Mouse (Mus musculus): ENCODE measurements around the gene Cxcr6. TPM values are rescaled to one million over a fixed set of nuclear protein-coding genes. Genes with fewer than 3 reads are reported as not detected.
"Not testable (repeated sequence)": the region's sequence is repeated elsewhere in the genome, so short reads cannot be mapped to it uniquely, and the experiment has no call there.

Gene Cxcr6
- not detected for total RNA-seq (2021)
- long read RNA-seq, experiment 1: 0 reads
- long read RNA-seq, experiment 2, partial matches to known transcripts: 0 of 1 reads
- long read RNA-seq, experiment 2, other reads (novel, unspliced or antisense): 1 of 1 reads

GRCm38 (mm10) chr9:123806267-123806666 lies at the start of gene Cxcr6:
Gene Cxcr6, plus strand, starts transcription at chr9:123806475.
- intact Hi-C loops (cut with DNase I): no loop called here
- no peak for DNase-seq

DNA sequence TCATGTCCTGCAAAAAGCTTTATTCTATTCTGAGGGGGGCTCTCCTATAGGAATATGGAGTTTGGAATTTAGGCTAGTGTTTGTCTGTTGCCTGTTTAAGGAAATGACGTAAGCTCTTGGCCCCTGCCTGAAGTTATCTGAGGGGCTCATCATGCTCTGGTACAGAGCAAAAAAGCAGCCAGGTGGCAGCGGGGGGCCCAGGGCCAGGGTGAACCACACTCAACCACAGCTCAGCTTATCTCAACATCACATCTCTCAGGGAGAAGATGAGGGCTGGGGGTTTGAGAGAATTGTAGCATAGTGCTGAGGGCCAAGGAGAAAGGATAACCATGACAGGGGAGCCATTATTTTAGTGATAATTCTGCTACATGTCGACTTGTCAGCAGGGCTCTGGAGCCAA lies 49.5 kb upstream of the Cxcr6 start:
- intact Hi-C loops (cut with DNase I): no loop called here
- DNase-seq: no peak

DNA sequence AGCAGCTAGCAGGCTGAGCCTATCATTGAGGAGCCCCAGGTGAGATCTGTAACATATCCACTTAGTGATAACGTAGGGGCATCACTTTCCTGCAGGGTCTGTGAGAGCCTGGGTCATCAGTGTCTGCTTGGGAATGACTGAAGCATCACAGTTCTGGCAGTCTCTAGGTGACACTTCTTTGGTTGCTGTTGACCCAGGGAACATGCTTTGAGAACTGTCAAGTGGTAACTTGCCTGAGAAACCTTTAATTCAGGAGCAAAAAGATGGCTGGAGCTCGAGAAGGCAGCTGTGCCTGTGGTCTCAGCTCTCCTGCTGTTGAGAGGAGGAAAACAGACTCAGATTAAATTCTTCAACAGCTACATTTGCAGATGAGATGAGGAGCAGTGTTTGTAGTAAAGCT lies 48.9 kb upstream of the Cxcr6 start:
- intact Hi-C loops (cut with DNase I): no loop called here
- no peak for DNase-seq

GRCm38 (mm10) chr9:123758156-123758555 lies 48.1 kb upstream of the Cxcr6 start:
- DNase-seq: no peak
- intact Hi-C loops (cut with DNase I): no loop called here

DNA sequence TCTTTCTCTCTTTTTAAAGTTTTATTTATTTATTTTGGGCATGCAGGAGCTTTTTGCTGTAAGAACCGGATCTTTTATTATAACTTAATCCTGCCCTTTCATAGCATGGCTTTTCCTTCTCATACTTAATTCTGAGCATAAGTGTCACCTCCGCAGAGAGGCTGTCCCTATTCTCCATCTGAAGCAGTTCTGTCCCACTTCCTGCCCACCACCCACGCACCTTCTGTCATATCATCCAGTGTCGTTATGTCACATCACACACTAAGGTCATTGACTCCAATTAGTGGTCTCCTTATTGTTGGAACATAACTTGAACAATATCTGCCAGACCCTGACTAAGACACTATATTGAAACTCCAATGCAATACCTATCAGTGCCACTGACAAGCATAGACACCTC lies 47.6 kb upstream of the Cxcr6 start:
- DNase-seq: no peak
- intact Hi-C loops (cut with DNase I): no loop called here

DNA sequence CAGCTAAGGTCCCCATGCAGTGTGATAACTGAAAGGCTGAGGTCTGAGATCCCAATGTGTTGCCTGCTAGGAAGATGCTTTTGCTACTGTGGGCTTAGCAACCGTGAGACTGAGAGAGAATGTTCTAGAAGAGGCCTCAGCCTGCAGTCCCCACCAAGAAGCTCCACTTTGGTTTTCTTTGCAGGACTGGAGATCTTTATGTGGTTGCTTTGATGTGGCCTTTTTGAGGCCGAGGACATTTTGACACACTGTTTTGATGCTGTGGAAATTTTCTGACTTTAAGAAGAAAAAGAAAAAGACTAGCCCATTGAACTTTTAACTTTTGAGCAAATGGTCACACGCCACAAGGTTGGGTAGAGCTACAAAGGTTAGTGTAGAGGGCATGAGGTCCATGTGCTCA lies 45.5 kb upstream of the Cxcr6 start:
- intact Hi-C loops (cut with DNase I): no loop called here
- no peak for DNase-seq

GRCm38 (mm10) chr9:123762886-123763285 lies 43.4 kb upstream of the Cxcr6 start:
- DNase-seq: no peak
- intact Hi-C loops (cut with DNase I): no loop called here

DNA sequence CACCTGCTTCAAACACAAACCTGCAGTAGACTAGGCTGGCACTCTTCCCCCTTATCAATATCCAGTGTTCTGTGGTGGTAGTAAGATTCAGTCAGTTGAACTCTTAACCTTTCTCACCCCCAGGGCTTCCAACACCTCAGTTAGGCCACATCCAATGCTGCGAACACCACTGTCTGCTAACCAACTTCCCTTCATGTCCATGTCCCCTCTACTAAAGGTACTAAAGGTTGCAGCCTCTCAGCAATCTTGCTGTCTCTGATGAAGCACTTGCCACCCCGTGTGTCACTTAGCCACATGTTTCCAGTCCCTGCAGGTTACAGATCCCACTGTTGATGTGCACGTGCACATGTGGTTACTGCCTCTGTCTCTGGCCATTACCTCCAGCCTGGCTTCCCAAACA lies 42.5 kb upstream of the Cxcr6 start:
- intact Hi-C loops (cut with DNase I): no loop called here
- no peak for DNase-seq

DNA sequence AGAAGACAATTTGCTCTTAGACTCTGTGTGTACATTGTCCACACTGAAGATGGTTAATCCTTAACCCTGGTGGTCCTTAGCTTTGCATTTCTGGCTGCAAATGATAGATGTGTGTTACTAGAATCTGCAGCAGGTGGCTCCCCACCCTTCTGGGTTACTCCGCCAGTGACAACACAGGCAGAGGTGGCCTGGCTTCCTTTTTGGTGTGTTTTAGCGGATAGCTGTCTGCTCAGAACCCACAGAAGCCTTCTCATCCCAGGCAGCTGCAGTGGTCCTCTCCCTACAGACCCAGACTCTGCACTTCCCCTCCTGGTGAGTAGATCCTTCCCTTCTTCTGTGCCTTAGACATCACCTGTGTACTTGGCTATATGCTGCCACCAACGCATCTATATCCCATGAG lies 39.3 kb upstream of the Cxcr6 start:
- intact Hi-C loops (cut with DNase I): no loop called here
- DNase-seq: no peak

GRCm38 (mm10) chr9:123768443-123768842 lies 37.8 kb upstream of the Cxcr6 start:
- no peak for DNase-seq
- intact Hi-C loops (cut with DNase I): no loop called here

DNA sequence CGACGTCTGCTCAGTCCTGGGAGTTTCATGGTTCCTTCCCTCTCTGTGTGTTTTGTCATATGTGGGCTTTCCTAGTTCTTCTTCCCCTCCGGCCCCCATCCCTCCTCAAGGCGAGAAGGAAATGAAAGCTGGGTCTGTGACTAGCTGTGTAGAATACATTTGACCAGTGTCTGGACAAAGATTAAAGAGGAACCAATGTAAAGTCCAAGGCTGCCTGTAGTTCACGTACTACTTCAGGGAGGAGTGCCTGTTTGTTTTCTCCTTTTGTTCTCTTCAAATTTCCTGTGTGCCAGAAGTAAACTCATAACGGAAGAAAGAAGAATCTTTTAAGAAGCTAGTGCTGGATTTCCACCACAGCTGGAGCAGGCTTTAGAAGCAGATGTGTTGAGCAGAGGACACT lies 36.7 kb upstream of the Cxcr6 start:
- intact Hi-C loops (cut with DNase I): no loop called here
- DNase-seq: no peak

- DNase-seq; intact Hi-C loops (cut with DNase I): not testable (repeated sequence)
These were observed 33.0 kb upstream of the Cxcr6 start for GRCm38 (mm10) chr9:123773299-123773698.

DNA sequence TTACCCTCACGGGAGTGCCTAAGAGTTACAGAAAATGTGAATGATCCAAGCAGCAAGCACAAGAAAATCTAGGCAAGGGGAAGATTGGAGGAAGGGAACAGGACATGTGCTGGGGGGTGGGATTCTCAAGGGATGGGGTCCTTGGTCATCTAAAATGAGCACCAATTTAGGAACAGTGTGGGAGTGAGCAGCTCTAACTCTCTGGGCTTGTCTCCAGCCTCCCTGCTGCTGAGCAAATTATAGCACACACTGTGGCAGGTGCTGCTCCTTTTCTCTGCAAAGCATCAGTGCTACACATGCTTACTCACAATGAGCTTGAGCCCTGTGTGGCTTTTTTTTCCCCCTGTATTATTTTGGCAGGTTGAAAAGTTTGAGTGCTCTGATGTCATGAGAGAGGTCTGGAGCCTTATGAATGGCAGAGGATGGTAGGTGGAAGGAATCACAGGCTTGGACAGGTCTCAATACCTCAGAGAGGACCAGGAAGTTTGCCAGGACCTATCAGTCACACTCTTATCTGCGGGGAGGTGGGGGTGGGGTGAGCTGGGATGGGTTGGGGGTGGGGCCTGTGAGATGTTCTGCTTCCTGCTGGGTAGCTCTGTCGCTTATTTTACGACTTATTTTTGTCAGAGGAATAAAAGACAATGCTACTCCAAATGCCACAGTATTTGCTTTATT lies 17.3 kb upstream of the Cxcr6 start:
- no peak for DNase-seq
- intact Hi-C loops (cut with DNase I): no loop called here

- intact Hi-C loops (cut with DNase I): no loop called here
- peak in 1 of 2 experiments; percentile 15 for DNase-seq
These were observed 10.1 kb upstream of the Cxcr6 start for GRCm38 (mm10) chr9:123796174-123796573.

DNA sequence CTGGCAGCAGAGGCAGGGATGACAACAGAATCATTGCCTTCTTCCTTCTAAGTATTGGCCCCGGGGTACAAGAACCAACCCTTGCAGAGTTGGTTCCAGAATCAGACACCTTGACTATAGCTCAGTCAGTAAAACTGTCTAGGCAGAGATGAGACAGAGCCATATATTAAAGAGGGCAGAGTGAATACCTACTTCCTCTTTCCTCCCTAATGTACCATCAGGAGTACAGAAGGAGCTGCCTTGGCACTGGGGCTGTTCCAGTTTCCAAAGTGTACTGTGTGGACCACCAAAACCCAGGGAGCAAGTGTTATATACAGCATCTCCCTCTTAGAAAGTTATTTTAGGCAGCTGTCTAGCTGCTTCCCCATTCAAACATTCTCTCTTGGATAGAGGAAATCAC lies 4.7 kb upstream of the Cxcr6 start:
- intact Hi-C loops (cut with DNase I): loop anchor here (5.0 kb wide), 1 partner anchor 94 kb away; no protein-coding TSS in a partner anchor

DNA sequence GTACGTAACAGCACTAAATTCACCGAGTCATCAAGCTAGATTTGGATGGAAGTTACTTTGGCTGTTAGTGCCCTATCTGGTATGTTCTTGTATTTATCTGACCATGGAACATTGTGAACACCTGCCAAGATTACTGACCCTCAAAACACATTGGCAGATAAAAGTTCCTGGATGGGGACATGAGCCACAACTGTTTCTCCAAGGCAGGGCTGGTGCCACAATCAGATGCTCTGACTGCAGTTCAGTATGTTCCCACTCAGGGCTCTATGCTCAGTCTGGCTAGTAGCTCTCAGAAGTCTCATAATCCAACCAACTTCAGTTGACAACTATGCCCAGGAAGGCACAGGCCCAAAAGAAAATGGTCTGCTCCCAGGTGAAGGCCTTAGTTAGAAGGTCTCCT lies 3.9 kb upstream of the Cxcr6 start:
- no peak for DNase-seq
- intact Hi-C loops (cut with DNase I): loop anchor here (5.0 kb wide), 1 partner anchor 95 kb away; no protein-coding TSS in a partner anchor

More for the DNA sequence above, 4.7 kb upstream of the Cxcr6 start:
- no peak for DNase-seq

DNA sequence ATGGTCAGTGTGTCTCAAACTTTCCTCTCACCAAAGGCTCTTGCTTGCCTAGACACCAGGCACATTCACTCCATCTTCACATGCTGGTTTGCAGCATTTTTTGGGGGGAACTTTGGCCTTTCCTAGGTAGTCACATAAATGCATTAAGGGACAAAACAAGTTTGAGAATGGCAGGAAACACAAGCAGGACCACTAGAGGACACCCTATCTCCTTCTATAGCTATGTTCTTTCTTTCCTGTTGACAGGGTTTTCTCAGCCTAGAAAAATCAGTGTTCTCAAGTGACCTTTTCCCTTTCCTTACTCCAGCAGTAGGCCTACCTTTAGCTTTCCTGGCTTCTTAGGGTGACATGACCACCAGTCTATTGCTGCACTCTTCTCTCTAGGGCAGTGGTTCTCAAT lies 3.4 kb upstream of the Cxcr6 start:
- DNase-seq: no peak
- intact Hi-C loops (cut with DNase I): loop anchor here (5.0 kb wide), 1 partner anchor 96 kb away; no protein-coding TSS in a partner anchor

- intact Hi-C loops (cut with DNase I): no loop called here
- DNase-seq: no peak
These were observed 1.0 kb upstream of the Cxcr6 start for GRCm38 (mm10) chr9:123805241-123805640.

DNA sequence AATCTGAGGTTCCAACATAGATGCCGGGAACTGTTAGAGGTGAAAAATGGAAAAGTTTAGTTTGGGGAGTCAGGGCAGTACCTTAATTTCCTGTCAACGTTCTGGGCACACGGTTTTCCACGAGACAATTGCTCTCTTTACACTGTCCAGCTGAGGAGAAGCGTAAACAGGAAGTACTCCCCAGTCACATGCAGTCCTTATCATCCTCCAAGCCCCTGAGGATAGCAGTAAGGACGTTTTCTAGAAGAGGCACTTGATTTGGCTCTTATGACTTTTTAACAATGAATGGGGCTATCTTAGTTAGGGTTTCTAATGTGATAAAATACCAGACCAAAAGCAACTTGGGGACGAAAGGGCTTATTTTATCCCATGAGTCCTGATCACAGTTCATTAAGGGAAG lies 2.3 kb downstream of the Cxcr6 start:
- DNase-seq: no peak
- intact Hi-C loops (cut with DNase I): no loop called here

DNA sequence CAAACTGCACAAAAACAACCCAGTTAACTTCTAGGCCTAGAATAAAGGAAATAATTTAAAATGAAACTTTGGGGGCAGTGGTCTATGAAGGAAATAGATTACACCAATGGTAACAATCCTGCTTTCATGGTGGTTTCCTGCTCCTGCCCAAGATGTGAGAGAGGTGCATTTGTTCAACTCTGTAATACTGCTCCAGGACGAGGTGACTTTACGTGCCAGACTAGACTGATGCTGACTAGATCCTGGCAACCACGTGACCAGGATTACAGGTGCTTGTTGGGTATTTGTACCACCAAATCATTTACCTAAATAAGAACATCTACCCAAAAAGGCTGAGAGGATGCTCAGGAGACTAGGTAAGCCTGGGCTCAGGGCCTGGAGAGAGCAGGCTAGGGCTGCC lies 5.6 kb downstream of the Cxcr6 start:
- intact Hi-C loops (cut with DNase I): no loop called here
- DNase-seq: no peak

- DNase-seq: no peak
- intact Hi-C loops (cut with DNase I): no loop called here
These were observed 8.1 kb downstream of the Cxcr6 start for GRCm38 (mm10) chr9:123814326-123814725.

- DNase-seq: no peak
- intact Hi-C loops (cut with DNase I): no loop called here
These were observed 8.5 kb downstream of the Cxcr6 start for GRCm38 (mm10) chr9:123814821-123815220.

DNA sequence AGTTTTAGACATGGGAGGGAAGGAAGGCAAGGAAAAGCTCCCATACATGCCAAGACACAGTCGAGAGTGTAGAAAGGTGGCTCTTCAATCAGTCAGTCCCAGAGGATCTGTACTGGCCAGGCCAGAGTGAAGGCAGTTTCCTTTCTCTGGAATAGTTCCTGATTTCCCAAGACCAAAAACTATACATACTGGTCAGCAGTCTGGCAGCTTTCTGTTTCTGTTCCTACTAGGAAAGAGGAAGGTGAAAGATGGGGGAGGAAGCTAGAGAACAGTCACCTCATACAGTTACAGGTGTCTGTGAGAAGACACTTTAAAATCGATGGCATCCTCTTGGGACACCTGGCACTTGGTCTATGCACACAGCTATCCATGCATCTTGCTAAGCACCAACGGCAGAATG lies 9.2 kb downstream of the Cxcr6 start:
- no peak for DNase-seq
- intact Hi-C loops (cut with DNase I): no loop called here
